Mouse (Mus musculus) embryo, embryonic 10 days (tissue): ENCODE data around the gene Scd4.

Source experiments
- DNase-seq: peaks from one replicate; pipeline ENCODE4 v3.0.0-alpha.2; 2015; ENCODE audit warnings: low spot score

Scd4 gene

GRCm38 (mm10) chr19:44332833-44333623 is at the start of gene Scd4:
Scd4 (plus strand) TSS chr19:44333092.
- no peak for DNase-seq

- DNase-seq: no peak
These were observed 49.5 kb upstream of the Scd4 start for GRCm38 (mm10) chr19:44283157-44284024.

- peak; percentile 96 for DNase-seq
These were observed 48.7 kb upstream of the Scd4 start for GRCm38 (mm10) chr19:44284025-44284695.

GRCm38 (mm10) chr19:44284723-44285122 is 48.2 kb upstream of the Scd4 start:
- peak; percentile 72 for DNase-seq

- no peak for DNase-seq
These were observed 47.3 kb upstream of the Scd4 start for GRCm38 (mm10) chr19:44285554-44285953.

- no peak for DNase-seq
These were observed 46.8 kb upstream of the Scd4 start for GRCm38 (mm10) chr19:44286109-44286508.

- DNase-seq: no peak
These were observed 45.3 kb upstream of the Scd4 start for GRCm38 (mm10) chr19:44287415-44288110.

GRCm38 (mm10) chr19:44292083-44292482 is 40.8 kb upstream of the Scd4 start:
- no peak for DNase-seq

- DNase-seq: no peak
These were observed 40.4 kb upstream of the Scd4 start for GRCm38 (mm10) chr19:44292483-44292882.

- peak; percentile 84 for DNase-seq
These were observed 39.7 kb upstream of the Scd4 start, which contains the start of gene Scd2 for GRCm38 (mm10) chr19:44292941-44293768. Scd2 (plus strand) TSS chr19:44293674.

- DNase-seq: peak; percentile 99
These were observed 38.9 kb upstream of the Scd4 start for GRCm38 (mm10) chr19:44293769-44294551.

GRCm38 (mm10) chr19:44294588-44295041 is 38.3 kb upstream of the Scd4 start:
- peak; percentile 94 for DNase-seq

GRCm38 (mm10) chr19:44295251-44295650 is 37.6 kb upstream of the Scd4 start:
- DNase-seq: no peak

- DNase-seq: peak; percentile 92
These were observed 37.2 kb upstream of the Scd4 start for GRCm38 (mm10) chr19:44295741-44296140.

- no peak for DNase-seq
These were observed 36.7 kb upstream of the Scd4 start for GRCm38 (mm10) chr19:44296186-44296585.

- DNase-seq: no peak
These were observed 35.7 kb upstream of the Scd4 start for GRCm38 (mm10) chr19:44297068-44297760.

GRCm38 (mm10) chr19:44297862-44298261 is 35.0 kb upstream of the Scd4 start:
- no peak for DNase-seq

- no peak for DNase-seq
These were observed 33.8 kb upstream of the Scd4 start for GRCm38 (mm10) chr19:44299078-44299477.

GRCm38 (mm10) chr19:44299902-44300301 is 33.0 kb upstream of the Scd4 start:
- no peak for DNase-seq
